7 mouse cellular contexts compared by ENCODE assay signal in the genomic region with DNA sequence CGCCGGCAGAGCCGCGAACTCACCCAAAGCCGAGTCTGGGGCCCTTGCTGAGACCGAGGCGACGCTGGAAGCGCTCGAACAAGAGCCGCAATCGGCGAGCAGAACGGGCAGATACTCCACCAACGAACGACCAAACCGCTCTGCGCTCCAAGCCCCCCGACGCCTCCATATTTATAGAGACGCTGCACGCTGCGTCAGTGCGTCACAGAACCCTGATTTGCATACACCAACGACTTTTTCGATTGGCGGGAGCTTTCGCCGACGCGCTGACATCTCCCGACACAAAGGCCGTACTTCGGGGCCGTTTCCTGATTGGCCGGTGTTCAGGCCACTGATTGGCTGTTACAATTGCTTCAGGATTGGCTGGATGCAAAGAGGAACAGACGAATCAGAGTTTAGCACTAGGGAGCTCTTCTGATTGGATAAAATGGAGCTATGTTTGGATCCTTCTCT. TPM values are rescaled to one million over a fixed set of nuclear protein-coding genes. Genes with fewer than 3 reads are reported as not detected.
DNase-seq lines count a peak whose midpoint lies in the region; ATAC-seq and TF ChIP-seq lines count a peak whose summit lies in the region.

No protein-coding gene starts in this region.

- H3K27ac ChIP-seq in cortical plate, adult 2 months (ENCODE audit: insufficient read depth, low read length) = peak overlapping the region; percentile 94

- peak; percentile 99 for DNase-seq in adipocyte (ENCODE audit: low spot score)
- peak; percentile 93 to 96 for DNase-seq in gastrocnemius, adult 8-10 months (ENCODE audit: low spot score in 2 of 2)
- peak; percentile 97 for DNase-seq in hindlimb bud, embryonic 11.5 days (ENCODE audit: extremely low spot score, low read depth, low spot score)
- peak; percentile 98 for DNase-seq in left cerebral cortex, adult 9 months (ENCODE audit: low spot score in 2 of 2)
- peak; percentile 90 for DNase-seq in right cerebral cortex, postnatal 14 days

- H3K4me1 ChIP-seq in cortical plate, adult 2 months (ENCODE audit: control insufficient read depth, insufficient read depth, low read length) = no peaks in the 10 kb centered on the region

- peak; percentile 100 for TF ChIP-seq POLR2A in cortical plate, adult 2 months (IDR thresholded peaks at IDR 0.05; ENCODE audit: extremely low read depth, insufficient read depth, low read length)

- TF ChIP-seq CTCF in cortical plate, adult 2 months (IDR thresholded peaks at IDR 0.05; ENCODE audit: extremely low read depth, insufficient read depth, low read length) = no peak

- H3K4me3 ChIP-seq in cortical plate, adult 2 months (ENCODE audit: insufficient read depth, low read length) = peak overlapping the region; percentile 91

- ATAC-seq in megakaryocyte progenitor cell, adult 5-6 weeks (replicated peaks; ENCODE audit: poor library complexity) = peak; percentile 77

RNA-seq across cellular contexts. Expression of gene H3f3b, which starts 3.4 kb away (rescaled TPM):
- polyA plus RNA-seq in cortical plate, adult 2 months (2012; rRNA removed) = 217 and 235 TPM in 2 replicates
- 10 to 100 TPM; 45.7 to 88.7 (median 59.5) TPM for total RNA-seq in gastrocnemius, adult 8-10 months (2022)
- 714 and 817 TPM in 2 replicates for total RNA-seq in megakaryocyte progenitor cell, adult 5-6 weeks (2015)
- 751 and 801 TPM in 2 replicates for total RNA-seq in megakaryocyte progenitor cell, adult 5-6 weeks (2017)

RNA-seq across cellular contexts. Expression of gene Unk, which starts 5.7 kb away (rescaled TPM):
- 31.1 and 33.4 TPM in 2 replicates for polyA plus RNA-seq in cortical plate, adult 2 months (2012; rRNA removed)
- 1 to 10 TPM; 4.3 to 6.8 (median 5.3) TPM for total RNA-seq in gastrocnemius, adult 8-10 months (2022)
- total RNA-seq in megakaryocyte progenitor cell, adult 5-6 weeks (2015) = 13.7 and 15.3 TPM in 2 replicates
- 14.2 and 18.7 TPM in 2 replicates for total RNA-seq in megakaryocyte progenitor cell, adult 5-6 weeks (2017)

RNA-seq across cellular contexts. Expression of gene Galk1, which starts 11.9 kb away (rescaled TPM):
- 19.2 and 20.4 TPM in 2 replicates for polyA plus RNA-seq in cortical plate, adult 2 months (2012; rRNA removed)
- total RNA-seq in gastrocnemius, adult 8-10 months (2022) = 1 to 10 TPM; 1.6 to 3.1 (median 2.7) TPM
- total RNA-seq in megakaryocyte progenitor cell, adult 5-6 weeks (2015) = 29.4 and 29.8 TPM in 2 replicates
- total RNA-seq in megakaryocyte progenitor cell, adult 5-6 weeks (2017) = 46.5 and 52.7 TPM in 2 replicates

RNA-seq across cellular contexts. Expression of gene Itgb4, which starts 49.9 kb away (rescaled TPM):
- 8.0 and 8.2 TPM in 2 replicates for polyA plus RNA-seq in cortical plate, adult 2 months (2012; rRNA removed)
- total RNA-seq in gastrocnemius, adult 8-10 months (2022) = 1 to 10 TPM; 1.5 to 4.4 (median 3.1) TPM
- total RNA-seq in megakaryocyte progenitor cell, adult 5-6 weeks (2015) = 0.05 and 0.15 TPM in 2 replicates
- 0.17 TPM in 1 of 2 replicates, not detected in the other for total RNA-seq in megakaryocyte progenitor cell, adult 5-6 weeks (2017)

RNA-seq across cellular contexts. Expression of gene Unc13d, which starts 53.4 kb away (rescaled TPM):
- polyA plus RNA-seq in cortical plate, adult 2 months (2012; rRNA removed) = 0.96 and 1.3 TPM in 2 replicates
- total RNA-seq in gastrocnemius, adult 8-10 months (2022) = under 1 TPM; 0.34 to 0.56 (median 0.46) TPM
- total RNA-seq in megakaryocyte progenitor cell, adult 5-6 weeks (2015) = 13.6 and 15.8 TPM in 2 replicates
- 15.5 and 26.1 TPM in 2 replicates for total RNA-seq in megakaryocyte progenitor cell, adult 5-6 weeks (2017)

Comparison
In these comparisons a context has a peak if more than half of its experiments do, and no peak if none do; other contexts are left out.
1. Peak in every context shown above with its lines: DNase-seq, ATAC-seq, H3K4me3 ChIP-seq and H3K27ac ChIP-seq.
2. RNA of gene H3f3b, which starts 3.4 kb away (total RNA-seq): 714 to 817 TPM in megakaryocyte progenitor cell, adult 5-6 weeks; 45.7 to 88.7 TPM in gastrocnemius, adult 8-10 months; every median in the first group is over 4 times any median in the second.
3. RNA of gene Galk1, which starts 11.9 kb away (total RNA-seq): 29.4 to 52.7 TPM in megakaryocyte progenitor cell, adult 5-6 weeks; 1.6 to 3.1 TPM in gastrocnemius, adult 8-10 months; every median in the first group is over 4 times any median in the second.